Mouse (Mus musculus) myocyte (in vitro differentiated cells): Measurements from ENCODE around the gene Slu7.

Source experiments
- CEBPB ChIP-seq: IDR thresholded peaks from 2 replicates; pipeline ENCODE4 v1.6.1; 2011; ENCODE audit warnings: mild to moderate bottlenecking, moderate library complexity; ENCODE audit not compliant: poor library complexity, insufficient read depth, severe bottlenecking
- E2F4 ChIP-seq: IDR thresholded peaks from one replicate; pipeline ENCODE4 v1.6.1; 2011; ENCODE audit warnings: mild to moderate bottlenecking, control low read depth, moderate library complexity; ENCODE audit not compliant: insufficient read depth
- MAX ChIP-seq: IDR thresholded peaks from one replicate; pipeline ENCODE4 v1.6.1; 2011; ENCODE audit warnings: low read depth, mild to moderate bottlenecking, control low read depth
- MYOD1 ChIP-seq, 3 experiments: IDR thresholded peaks; one replicate each; pipeline ENCODE4 v1.6.1; 2011; ENCODE audit warnings: control low read depth in 2 of 3, low read depth in 2 of 3, mild to moderate bottlenecking in 2 of 3, moderate library complexity in 1 of 3; ENCODE audit not compliant: insufficient read length in 2 of 3, control insufficient read depth in 1 of 3
- POLR2A ChIP-seq: IDR thresholded peaks from one replicate; pipeline ENCODE4 v1.6.1; 2011; ENCODE audit warnings: low read depth, mild to moderate bottlenecking, control low read depth, moderate library complexity; ENCODE audit not compliant: insufficient read length
- SRF ChIP-seq: IDR thresholded peaks from one replicate; pipeline ENCODE4 v1.6.1; 2011; ENCODE audit warnings: low read depth; ENCODE audit not compliant: control insufficient read depth, insufficient read length
- TCF12 ChIP-seq: IDR thresholded peaks from one replicate; pipeline ENCODE4 v1.6.1; 2011; ENCODE audit warnings: mild to moderate bottlenecking, control low read depth; ENCODE audit not compliant: poor library complexity, insufficient read depth, severe bottlenecking
- USF1 ChIP-seq: IDR thresholded peaks from one replicate; pipeline ENCODE4 v1.6.1; 2011; ENCODE audit warnings: low read depth, mild to moderate bottlenecking, control low read depth, moderate library complexity

- TF ChIP-seq SRF (no peak), CEBPB (no peak), MYOD1 (IDR thresholded peaks at IDR 0.05; ENCODE audit: control insufficient read depth in 1 of 3, insufficient read length in 2 of 3, low read depth in 2 of 3) (no peak), TCF12 (no peak), MAX (no peak), USF1 (no peak), POLR2A (no peak), E2F4 (no peak)
Measured at GRCm38 (mm10) chr11:43449916-43450315, 16.4 kb downstream of the Slu7 start.
